Mouse (Mus musculus): Measurements from ENCODE around the gene Spaca4. TPM values are rescaled to one million over a fixed set of nuclear protein-coding genes. Genes with fewer than 3 reads are reported as not detected.

Spaca4 gene
- total RNA-seq, 1 experiment from 2014 or later = not detected

DNA sequence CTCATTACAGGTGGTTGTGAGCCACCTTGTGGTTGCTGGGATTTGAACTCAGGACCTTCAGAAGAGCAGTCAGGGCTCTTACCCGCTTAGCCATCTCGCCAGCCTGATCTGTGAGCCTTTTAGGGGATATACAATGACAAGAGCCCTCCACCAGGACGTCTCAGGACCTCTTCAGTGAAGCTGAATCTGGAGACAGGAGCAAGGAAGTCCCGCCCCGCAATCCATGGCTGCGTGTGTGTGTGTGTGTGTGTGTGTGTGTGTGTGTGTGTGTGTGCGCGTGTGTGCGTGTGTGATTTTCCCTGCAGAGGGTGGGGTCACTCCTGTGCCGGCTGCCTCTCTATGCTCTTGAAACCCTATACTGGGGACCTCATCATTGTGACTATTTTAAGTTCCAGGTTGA is 14.2 kb upstream of the Spaca4 start:
- ATAC-seq (replicated peaks in 1 of 2; ENCODE audit: insufficient read depth in 1 of 2, low FRiP score in 2 of 2, low TSS enrichment in 1 of 2, low read depth in 1 of 2, poor library complexity in 2 of 2, severe bottlenecking in 2 of 2) = no peak

DNA sequence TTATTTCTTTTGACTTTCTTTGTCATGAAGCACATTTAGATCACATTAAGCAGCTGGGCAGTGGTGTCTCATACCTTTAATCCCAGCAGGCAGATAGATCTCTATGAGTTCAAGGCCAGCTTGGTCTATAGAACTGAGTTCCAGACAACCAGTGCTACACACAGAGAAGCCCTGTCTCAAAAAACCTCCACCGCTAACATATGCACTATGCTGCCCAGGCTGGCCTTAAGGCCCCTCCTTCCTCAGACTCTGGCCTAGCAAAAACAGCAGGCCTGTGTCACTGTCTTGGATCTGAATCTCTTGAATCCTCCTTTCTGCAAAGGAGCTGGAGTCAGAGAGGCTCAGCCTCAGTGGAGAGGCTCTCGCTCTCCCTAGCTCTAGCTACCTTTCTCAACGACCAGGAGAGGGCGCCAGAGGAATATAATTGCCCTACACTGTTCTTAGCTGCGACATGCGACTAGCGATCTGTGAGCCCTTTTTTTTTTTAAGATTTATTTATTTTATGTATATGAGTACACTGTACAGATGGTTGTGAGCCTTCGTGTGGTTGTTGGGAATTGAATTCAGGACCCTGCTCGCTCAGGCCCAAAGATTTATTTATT is 13.7 kb upstream of the Spaca4 start:
- peak; percentile 54 to 68; a peak in 2 of 4 replicates for ATAC-seq (replicated peaks in 1 of 2; ENCODE audit: insufficient read depth in 1 of 2, low FRiP score in 2 of 2, low TSS enrichment in 1 of 2, low read depth in 1 of 2, poor library complexity in 2 of 2, severe bottlenecking in 2 of 2)

DNA sequence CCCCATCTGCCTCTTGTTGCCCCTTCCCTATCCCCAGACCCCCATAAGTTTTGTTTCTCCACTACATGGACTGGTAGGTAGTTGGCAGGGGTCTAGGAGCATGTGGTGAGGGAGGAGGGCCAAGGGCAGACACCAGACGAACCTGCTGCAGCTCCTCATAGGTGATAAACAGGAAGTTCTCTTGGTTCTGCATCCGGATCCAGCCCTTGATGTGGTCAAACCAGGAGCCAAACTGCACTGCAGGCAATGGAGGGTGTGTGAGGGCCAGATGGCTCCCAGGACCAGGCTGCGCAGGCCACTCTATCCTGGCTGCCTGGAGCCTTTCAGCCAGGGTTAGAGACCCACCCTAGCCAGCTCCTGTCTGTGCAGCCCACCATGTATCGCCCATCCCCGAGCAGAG is 7.9 kb upstream of the Spaca4 start:
- ATAC-seq (replicated peaks in 1 of 2; ENCODE audit: insufficient read depth in 1 of 2, low FRiP score in 2 of 2, low TSS enrichment in 1 of 2, low read depth in 1 of 2, poor library complexity in 2 of 2, severe bottlenecking in 2 of 2) = peak; percentile 57 to 61

DNA sequence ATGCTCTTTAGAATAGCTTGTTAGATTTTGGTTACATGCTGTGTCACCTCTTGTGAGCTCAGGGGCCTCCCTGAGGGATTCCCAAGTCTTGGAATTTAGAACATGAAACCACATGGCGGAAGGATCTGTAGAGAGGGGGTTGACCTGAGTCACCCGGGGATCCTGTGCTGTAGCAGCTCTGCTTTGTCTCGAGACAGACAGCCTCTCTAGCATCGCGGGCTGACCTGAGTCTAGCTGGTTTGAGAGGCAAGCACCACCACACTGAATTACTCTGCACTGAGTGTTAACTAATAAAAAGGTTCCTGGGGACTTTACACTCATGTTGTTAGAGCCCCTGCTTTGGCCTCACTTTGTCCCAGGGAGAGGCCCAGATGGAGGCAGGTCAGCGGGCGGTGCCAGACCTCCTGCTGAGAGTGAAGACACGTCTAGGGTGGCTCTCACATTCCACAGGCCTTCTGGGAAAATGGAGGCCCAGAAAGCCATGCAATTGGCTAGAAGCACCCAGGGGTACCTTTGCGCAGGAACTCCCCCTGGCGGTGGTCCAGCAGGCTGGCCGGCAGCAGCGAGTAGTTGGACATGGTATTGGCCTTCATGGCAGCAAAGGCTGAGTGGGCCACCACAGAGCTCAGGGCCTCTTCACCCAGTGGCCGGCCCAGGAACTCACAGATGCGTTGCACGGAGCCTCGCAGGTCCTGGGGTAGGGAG is 5.3 kb upstream of the Spaca4 start:
- peak; percentile 22 to 30; a peak in 1 of 4 replicates for ATAC-seq (replicated peaks in 1 of 2; ENCODE audit: insufficient read depth in 1 of 2, low FRiP score in 2 of 2, low TSS enrichment in 1 of 2, low read depth in 1 of 2, poor library complexity in 2 of 2, severe bottlenecking in 2 of 2)

DNA sequence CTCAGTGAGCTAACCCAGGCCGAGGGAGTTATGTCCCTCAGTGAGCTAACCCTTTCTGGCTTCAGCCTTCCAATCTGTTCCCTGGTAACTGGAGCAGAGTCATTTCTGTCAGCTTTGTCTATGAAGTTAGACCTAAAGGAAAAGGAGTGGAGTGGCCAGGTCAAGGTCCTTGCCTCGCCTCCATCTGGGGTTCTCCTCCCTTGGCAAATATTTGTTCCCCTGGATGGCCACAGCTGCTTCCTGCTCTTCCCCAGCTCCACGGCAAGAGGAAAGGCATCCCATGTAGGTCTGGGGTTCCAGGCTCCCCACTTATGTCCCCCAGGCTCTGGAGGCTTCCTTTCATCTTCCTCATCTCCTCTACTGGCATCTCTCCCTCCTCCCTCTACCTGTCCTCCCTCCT is 2.0 kb upstream of the Spaca4 start:
- no peak for ATAC-seq (replicated peaks in 1 of 2; ENCODE audit: insufficient read depth in 1 of 2, low FRiP score in 2 of 2, low TSS enrichment in 1 of 2, low read depth in 1 of 2, poor library complexity in 2 of 2, severe bottlenecking in 2 of 2)

DNA sequence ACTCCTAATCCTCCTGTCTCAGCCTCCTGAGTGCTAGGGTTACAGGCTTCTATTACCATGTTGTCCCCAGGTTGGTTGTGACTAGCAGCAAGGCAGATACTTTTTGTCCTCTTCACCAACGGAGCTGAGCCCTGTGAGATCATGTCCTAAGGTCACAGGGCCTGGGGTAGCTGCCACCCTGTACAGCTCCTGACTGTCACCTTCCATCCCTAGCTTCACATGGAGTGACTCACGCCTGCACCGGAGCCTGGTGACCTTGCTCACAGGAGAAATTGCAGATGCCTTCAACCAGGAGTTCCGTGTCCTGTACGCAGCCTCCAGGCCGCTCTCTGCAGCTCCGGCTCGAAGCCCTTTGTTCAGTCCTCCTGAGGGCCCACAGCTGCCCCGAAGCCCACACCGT is 806 bp upstream of the Spaca4 start:
- ATAC-seq (replicated peaks in 1 of 2; ENCODE audit: insufficient read depth in 1 of 2, low FRiP score in 2 of 2, low TSS enrichment in 1 of 2, low read depth in 1 of 2, poor library complexity in 2 of 2, severe bottlenecking in 2 of 2) = no peak

DNA sequence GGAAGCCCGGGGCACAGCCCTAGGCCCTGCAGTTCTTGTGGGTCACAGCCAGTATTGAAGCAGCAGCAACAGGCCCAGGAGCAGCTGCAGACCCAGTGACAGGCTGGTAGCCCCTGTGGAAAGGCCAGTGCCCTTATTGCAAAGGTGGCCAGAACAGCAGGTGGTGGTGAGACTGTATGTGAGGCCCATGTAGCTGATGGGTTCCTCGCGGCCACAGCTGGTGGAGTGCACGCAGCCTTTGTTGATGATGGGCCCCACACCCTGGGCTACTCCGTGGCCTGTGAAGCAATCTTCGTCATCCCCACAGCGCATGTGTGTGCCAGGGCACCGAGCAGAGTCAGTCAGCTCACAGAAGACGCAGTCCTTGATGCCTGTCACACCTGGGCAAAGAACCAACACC is 462 bp downstream of the Spaca4 start:
- ATAC-seq (replicated peaks in 1 of 2; ENCODE audit: insufficient read depth in 1 of 2, low FRiP score in 2 of 2, low TSS enrichment in 1 of 2, low read depth in 1 of 2, poor library complexity in 2 of 2, severe bottlenecking in 2 of 2) = no peak

DNA sequence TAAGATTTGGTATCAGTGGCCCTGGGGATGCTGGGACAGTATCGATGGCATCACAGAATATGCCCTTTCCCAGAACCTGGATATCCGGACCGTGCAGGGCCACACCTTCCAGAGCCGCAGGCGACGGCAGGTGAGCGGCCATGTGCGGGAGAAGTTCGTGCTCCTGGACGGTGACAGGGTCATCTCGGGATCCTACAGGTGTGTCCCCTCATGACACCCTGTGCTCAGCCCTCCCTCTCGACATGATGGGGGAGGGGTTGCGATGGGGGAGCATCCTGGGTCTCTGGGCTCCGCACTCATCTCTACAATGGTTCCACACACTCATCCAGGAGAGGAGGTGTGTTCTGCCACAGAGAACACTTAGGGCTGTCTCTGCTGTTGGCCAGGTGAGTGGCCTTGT is 1.8 kb downstream of the Spaca4 start:
- no peak for ATAC-seq (replicated peaks in 1 of 2; ENCODE audit: insufficient read depth in 1 of 2, low FRiP score in 2 of 2, low TSS enrichment in 1 of 2, low read depth in 1 of 2, poor library complexity in 2 of 2, severe bottlenecking in 2 of 2)

DNA sequence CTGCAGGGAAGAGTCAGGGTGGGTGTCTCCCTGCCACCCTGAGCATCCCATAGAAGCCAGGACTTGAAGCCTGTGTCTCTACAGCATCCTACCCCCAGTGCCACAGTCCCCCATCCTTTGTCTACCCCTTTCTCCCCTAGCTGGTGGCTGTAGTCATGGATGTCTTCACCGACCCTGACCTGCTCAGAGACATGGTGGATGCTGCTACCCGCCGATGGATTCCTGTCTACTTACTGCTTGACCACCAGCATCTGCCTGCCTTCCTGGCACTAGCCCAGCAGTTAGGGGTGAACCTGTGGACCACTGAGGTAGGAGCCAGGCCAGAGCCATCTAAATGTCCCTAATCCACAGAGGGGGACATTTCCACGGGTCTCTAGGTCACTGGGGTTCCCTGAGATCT is 2.3 kb downstream of the Spaca4 start:
- no peak for ATAC-seq (replicated peaks in 1 of 2; ENCODE audit: insufficient read depth in 1 of 2, low FRiP score in 2 of 2, low TSS enrichment in 1 of 2, low read depth in 1 of 2, poor library complexity in 2 of 2, severe bottlenecking in 2 of 2)

DNA sequence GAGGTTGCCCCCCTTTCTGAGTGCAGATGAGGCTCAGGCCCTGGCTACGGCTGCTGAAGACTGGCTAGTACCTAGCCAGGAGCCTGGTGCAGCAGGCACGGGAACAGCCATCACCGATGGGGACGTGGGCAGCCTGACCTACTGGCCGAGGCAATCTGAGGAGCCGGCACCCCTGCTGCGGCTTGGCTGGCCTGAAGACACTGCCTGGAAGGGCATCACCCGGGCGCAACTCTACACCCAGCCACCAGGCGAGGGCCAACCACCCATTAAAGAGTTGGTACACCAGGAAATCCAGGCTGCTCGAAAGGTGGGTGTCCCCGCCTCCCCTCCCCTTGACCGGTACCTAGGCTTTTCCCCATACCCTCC is 3.3 kb downstream of the Spaca4 start:
- ATAC-seq (replicated peaks in 1 of 2; ENCODE audit: insufficient read depth in 1 of 2, low FRiP score in 2 of 2, low TSS enrichment in 1 of 2, low read depth in 1 of 2, poor library complexity in 2 of 2, severe bottlenecking in 2 of 2) = no peak

DNA sequence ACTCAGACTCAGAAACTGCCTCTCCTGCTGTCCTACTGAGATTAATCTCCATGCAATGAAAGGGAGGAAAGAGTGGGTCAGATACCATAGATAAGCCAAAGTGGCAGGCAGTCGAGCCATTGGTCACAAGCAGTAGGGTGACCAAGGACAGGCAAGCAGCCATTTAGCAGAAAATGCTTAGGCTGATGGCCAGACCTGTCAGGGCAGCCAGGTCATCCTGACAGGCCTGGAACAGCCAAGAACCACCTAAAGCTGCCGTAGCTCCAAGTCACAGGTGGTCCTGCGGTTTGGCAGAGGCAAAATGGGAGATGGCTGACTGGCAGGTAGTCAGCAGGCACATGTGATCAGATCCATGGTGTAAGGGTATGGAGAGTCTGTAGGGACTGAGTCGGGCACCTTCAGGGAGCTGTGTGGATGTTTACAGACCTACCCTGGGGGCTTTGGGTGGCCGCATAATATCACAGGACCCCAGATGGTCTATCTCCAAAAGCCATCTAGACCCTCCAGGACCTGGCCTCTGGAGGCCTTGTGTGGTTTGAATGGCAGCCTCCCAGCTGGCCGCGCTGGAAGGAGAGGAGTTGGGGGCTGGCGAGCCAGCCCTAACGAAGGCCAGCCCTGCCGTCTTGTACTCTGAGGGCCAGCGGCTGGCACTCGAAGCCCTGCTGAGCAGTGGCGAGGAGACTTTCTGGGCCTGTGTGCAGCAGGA is 3.8 kb downstream of the Spaca4 start:
- no peak for ATAC-seq (replicated peaks in 1 of 2; ENCODE audit: insufficient read depth in 1 of 2, low FRiP score in 2 of 2, low TSS enrichment in 1 of 2, low read depth in 1 of 2, poor library complexity in 2 of 2, severe bottlenecking in 2 of 2)

DNA sequence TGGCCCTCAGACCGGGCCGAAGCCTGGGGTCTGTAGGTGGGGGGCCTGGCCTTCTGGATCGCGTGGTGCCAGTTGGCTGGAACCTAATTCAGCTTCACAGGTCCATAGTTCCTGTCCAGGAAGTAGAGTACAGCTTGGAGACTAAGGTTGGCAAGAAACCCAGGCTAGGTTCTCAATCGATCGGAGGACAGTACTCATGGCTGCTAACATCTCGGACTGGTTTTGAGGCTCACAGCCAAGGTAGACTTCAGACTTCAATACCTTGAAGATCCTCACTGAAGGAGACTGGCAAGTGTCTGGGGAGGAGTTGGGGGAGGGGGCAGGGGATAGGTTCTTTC is 4.4 kb downstream of the Spaca4 start:
- ATAC-seq (replicated peaks in 1 of 2; ENCODE audit: insufficient read depth in 1 of 2, low FRiP score in 2 of 2, low TSS enrichment in 1 of 2, low read depth in 1 of 2, poor library complexity in 2 of 2, severe bottlenecking in 2 of 2) = no peak

DNA sequence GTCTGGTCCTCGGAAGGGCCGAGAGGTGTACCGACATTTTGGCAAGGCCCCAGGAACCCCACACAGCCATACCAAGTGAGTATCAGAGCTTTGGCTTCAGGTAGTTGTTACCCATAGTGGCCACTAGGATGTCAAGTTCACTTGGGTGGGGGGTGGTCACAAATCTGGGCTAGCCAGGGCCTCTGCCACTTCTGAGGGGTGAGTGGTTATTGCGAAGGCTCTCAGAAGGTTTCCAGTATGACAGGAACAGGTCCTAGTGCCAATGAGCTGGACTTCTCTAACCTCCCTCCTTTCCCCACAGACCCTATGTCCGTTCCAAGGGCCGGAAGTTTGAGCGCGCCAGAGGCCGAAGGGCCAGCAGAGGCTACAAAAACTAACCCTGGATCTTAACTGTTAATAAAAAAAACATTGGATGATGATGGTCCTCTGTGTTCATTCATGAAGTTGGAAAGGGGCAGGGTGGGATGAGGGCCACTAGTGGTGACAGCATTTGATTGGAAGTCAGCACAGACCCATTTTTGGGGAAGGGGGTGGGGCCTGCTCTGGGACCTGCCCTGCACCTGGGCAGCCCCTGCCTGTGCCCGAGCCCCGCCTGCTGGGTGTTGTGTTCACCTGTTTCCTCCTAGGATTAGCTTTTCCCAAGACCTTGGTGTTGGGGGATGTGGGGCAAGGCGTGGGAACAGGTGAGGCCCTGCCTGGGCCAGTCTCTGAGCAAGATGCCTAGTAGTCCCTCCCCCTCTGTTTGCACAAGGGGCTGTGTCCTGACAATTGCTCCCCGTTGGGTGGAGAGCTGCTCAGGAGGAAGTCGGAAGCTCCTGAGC is 5.0 kb downstream of the Spaca4 start, which contains the start of gene Fam83e:
Gene Fam83e, plus strand, starts transcription at position 800 of the 821 bp plus-strand sequence.
- ATAC-seq (replicated peaks in 1 of 2; ENCODE audit: insufficient read depth in 1 of 2, low FRiP score in 2 of 2, low TSS enrichment in 1 of 2, low read depth in 1 of 2, poor library complexity in 2 of 2, severe bottlenecking in 2 of 2) = no peak

DNA sequence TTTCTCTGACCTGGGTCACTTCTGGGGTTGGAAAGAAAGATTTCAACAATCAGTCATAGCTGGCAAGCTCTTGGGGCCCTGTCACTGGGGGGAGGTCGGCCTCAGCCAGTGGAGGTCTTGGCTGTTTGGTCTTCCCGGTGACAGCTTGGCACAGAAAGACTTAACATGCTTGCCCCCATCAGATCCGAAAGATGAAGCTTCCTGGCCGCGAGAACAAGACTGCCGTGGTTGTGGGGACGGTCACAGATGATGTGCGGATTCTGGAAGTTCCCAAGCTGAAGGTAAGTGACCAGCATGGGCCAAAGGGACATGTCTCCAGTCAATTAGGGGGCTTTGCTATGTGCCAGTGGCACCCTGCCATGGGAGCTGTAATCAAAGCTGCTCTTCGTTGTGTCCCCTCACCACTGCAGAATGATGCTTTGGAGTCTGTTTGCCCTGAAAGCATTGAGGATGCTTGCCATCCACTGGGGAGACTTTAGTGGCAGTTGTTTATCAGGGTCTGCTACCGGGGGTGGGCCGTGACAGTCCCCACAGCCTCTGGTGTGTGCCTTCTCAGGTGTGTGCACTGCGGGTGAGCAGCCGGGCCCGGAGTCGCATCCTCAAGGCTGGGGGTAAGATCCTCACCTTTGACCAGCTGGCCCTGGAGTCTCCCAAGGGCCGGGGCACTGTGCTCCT is 5.7 kb downstream of the Spaca4 start:
- no peak for ATAC-seq (replicated peaks in 1 of 2; ENCODE audit: insufficient read depth in 1 of 2, low FRiP score in 2 of 2, low TSS enrichment in 1 of 2, low read depth in 1 of 2, poor library complexity in 2 of 2, severe bottlenecking in 2 of 2)

DNA sequence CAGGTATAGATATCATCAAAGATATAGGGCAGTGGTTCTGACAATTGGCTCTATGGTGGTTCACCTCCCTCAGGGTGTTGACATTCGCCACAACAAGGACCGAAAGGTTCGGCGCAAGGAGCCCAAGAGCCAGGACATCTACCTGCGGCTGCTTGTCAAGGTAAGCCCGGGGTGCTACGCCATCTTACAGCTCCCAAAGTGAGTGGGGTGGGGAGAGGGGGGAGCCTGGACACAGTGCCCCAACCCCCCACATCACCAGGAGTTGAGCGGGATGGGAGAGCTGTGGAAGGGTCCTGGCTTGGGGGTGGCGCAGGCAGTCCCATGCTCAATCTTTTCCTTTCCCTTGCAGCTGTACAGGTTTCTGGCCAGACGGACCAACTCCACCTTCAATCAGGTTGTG is 6.4 kb downstream of the Spaca4 start:
- no peak for ATAC-seq (replicated peaks in 1 of 2; ENCODE audit: insufficient read depth in 1 of 2, low FRiP score in 2 of 2, low TSS enrichment in 1 of 2, low read depth in 1 of 2, poor library complexity in 2 of 2, severe bottlenecking in 2 of 2)

DNA sequence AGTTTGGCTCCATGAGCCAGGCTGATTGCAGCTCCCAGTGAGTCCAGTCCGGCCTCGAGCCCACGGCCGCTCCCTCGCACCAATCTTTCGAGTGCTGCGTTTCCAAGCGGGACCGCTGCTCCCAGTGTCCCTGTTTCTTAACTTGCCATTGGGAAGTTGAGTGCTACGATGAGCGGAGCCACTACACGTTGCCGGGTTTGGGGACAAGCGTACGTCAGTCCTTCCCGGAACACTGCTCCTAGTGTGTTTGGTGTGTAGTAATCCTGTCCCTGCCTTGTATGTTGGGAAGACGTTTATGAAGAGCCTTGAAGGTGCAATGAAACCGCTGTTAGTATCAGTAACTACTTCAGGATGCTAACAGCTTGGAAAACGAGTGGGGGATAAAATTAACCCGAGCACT is 7.3 kb downstream of the Spaca4 start:
- no peak for ATAC-seq (replicated peaks in 1 of 2; ENCODE audit: insufficient read depth in 1 of 2, low FRiP score in 2 of 2, low TSS enrichment in 1 of 2, low read depth in 1 of 2, poor library complexity in 2 of 2, severe bottlenecking in 2 of 2)

DNA sequence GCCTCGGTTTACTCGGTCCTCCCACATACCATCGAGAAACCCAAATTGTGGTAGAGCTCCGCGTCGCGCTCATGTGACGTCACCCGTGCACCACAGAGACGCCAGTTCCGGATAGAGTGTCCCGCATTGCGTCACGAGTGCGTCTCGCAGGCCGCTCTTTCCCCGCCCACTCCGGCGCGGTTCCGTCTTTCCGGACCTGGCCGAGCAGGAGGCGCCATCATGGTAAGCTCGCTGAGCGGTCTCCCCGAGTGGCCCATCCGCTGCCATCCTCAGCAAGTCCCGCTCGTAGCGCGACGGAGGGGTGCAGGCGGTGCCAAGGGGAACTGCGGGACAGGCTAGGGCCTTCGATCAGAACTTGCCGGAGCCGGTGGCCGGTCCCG is 7.7 kb downstream of the Spaca4 start, which contains the start of gene Sphk2:
Gene Sphk2, minus strand, starts transcription at position 85 of the 380 bp plus-strand sequence.
- ATAC-seq (replicated peaks in 1 of 2; ENCODE audit: insufficient read depth in 1 of 2, low FRiP score in 2 of 2, low TSS enrichment in 1 of 2, low read depth in 1 of 2, poor library complexity in 2 of 2, severe bottlenecking in 2 of 2) = peak; percentile 63 to 73
